In genomic region chr11:87761806-87762701, GRCm38 (mm10) we compare ENCODE assay signal across 16 mouse cellular contexts. TPM values are rescaled to one million over a fixed set of nuclear protein-coding genes. Genes with fewer than 3 reads are reported as not detected.
DNase-seq lines count a peak whose midpoint lies in the region; ATAC-seq and TF ChIP-seq lines count a peak whose summit lies in the region.
"Had no signal": no experiment of that assay in that cellular context is flagged by ENCODE, and none has a peak within 500 bp of the region (broad histone marks: within the 10 kb centered on the region; RNA-seq: fewer than 3 reads in every experiment).

No protein-coding gene starts in this region.

- DNase-seq in cerebellum, adult 8-10 months: peak; percentile 47
- no peak for DNase-seq in cerebellum, postnatal 10 days
- peak; percentile 42 for DNase-seq in CH12.LX (ENCODE audit: extremely low read depth)
- DNase-seq in midbrain, embryonic 11.5 days (ENCODE audit: low spot score, missing footprints): peak; percentile 82
- DNase-seq in heart, postnatal 25 days (ENCODE audit: low spot score): no peak
- DNase-seq in urinary bladder, postnatal 4 days (ENCODE audit: low spot score in 2 of 2): no peak
- no peak for DNase-seq in layer of hippocampus, adult 8-10 months (ENCODE audit: low spot score in 2 of 2)
- DNase-seq: adrenal gland, postnatal 10 days; kidney, adult 2 months; layer of hippocampus, adult 9-11 months; liver; lung, postnatal 10 days had no signal

- H3K79me2 ChIP-seq in CH12.LX (replicated peaks; ENCODE audit: control insufficient read depth, extremely low read depth, insufficient read depth, poor library complexity, severe bottlenecking): peaks cover 4% of the 10 kb centered on the region

- TF ChIP-seq POLR2A in CH12.LX (IDR thresholded peaks at IDR 0.05; ENCODE audit: low read depth, low read length): 0 out of 2 replicates have a peak, but pooled peaks have one; percentile 23

- no peak for TF ChIP-seq CTCF in CH12.LX (conservative IDR thresholded peaks at IDR 0.05 in 1 of 2, IDR thresholded peaks at IDR 0.05 in 1 of 2; ENCODE audit: low read depth in 2 of 2, low read length in 2 of 2)

- no peak for ATAC-seq in forebrain, embryonic 16.5 days
- no peak for ATAC-seq in midbrain, embryonic 11.5 days (ENCODE audit: low FRiP score)

- 77% methylated on average over 14 of the region's 14 CpGs for WGBS in forebrain, embryonic 16.5 days
- 75% methylated on average over 14 of the region's 14 CpGs for WGBS in midbrain, embryonic 11.5 days

- in situ Hi-C loops in CH12.LX (cut with MboI; ENCODE audit: low pct_ligation_motif_present, low pct_unique_long_range_greater_than_20kb, low sequenced_read_pairs): no loop called here

- no peak for TF ChIP-seq EP300 in CH12.LX (IDR thresholded peaks at IDR 0.05; ENCODE audit: low read length)

- H3K27ac ChIP-seq in CH12.LX (ENCODE audit: insufficient read depth, low read depth): no peak overlapping the region
- no peak overlapping the region for H3K27ac ChIP-seq in forebrain, embryonic 16.5 days (ENCODE audit: low read length)
- no peak overlapping the region for H3K27ac ChIP-seq in midbrain, embryonic 11.5 days (ENCODE audit: low read depth, low read length)
- H3K27ac ChIP-seq: gastrocnemius, adult 2 months; heart, embryonic 15.5 days had no signal

- peaks cover 7% of the 10 kb centered on the region for H3K9me3 ChIP-seq in CH12.LX (replicated peaks; ENCODE audit: low read length)
- H3K9me3 ChIP-seq in forebrain, embryonic 16.5 days (ENCODE audit: control insufficient read depth, low read length): no peaks in the 10 kb centered on the region
- H3K9me3 ChIP-seq in midbrain, embryonic 11.5 days (ENCODE audit: control insufficient read depth, low read length): no peaks in the 10 kb centered on the region
- H3K9me3 ChIP-seq: heart, embryonic 15.5 days had no signal

- H3K4me1 ChIP-seq in CH12.LX (ENCODE audit: control insufficient read depth in 1 of 2, insufficient read depth in 2 of 2): peaks cover 13 to 40% of the 10 kb centered on the region in 2 experiments; a peak in 3 of 4 replicates
- peaks cover 51% of the 10 kb centered on the region for H3K4me1 ChIP-seq in forebrain, embryonic 16.5 days (replicated peaks; ENCODE audit: control insufficient read depth, insufficient read depth, low read length)
- H3K4me1 ChIP-seq in midbrain, embryonic 11.5 days (ENCODE audit: control insufficient read depth, insufficient read depth, low read length): peaks cover 29% of the 10 kb centered on the region

- intact Hi-C loops in heart, postnatal 25 days (cut with DNase I): no loop called here

- H3K4me2 ChIP-seq in CH12.LX (ENCODE audit: insufficient read depth, low read depth, poor library complexity, severe bottlenecking): no peak overlapping the region
- peak overlapping the region; percentile 74 for H3K4me2 ChIP-seq in forebrain, embryonic 16.5 days (ENCODE audit: low read length)
- H3K4me2 ChIP-seq in midbrain, embryonic 11.5 days: peak overlapping the region; percentile 98
- H3K4me2 ChIP-seq: heart, embryonic 15.5 days had no signal

- H3K9ac ChIP-seq in CH12.LX (ENCODE audit: insufficient read depth, low read depth): no peak overlapping the region
- H3K9ac ChIP-seq in forebrain, embryonic 16.5 days (replicated peaks; ENCODE audit: low read depth, low read length): peak overlapping the region; percentile 86
- no peak overlapping the region for H3K9ac ChIP-seq in midbrain, embryonic 11.5 days (ENCODE audit: low read length)
- H3K9ac ChIP-seq: heart, embryonic 15.5 days had no signal

- no peaks in the 10 kb centered on the region for H3K27me3 ChIP-seq in CH12.LX (replicated peaks)
- no peaks in the 10 kb centered on the region for H3K27me3 ChIP-seq in forebrain, embryonic 16.5 days (replicated peaks; ENCODE audit: control insufficient read depth, insufficient read depth, low read length)
- peaks cover 48% of the 10 kb centered on the region for H3K27me3 ChIP-seq in midbrain, embryonic 11.5 days (ENCODE audit: control insufficient read depth, insufficient read depth, low read length)

- dilution Hi-C loops in CH12.LX (cut with MboI; ENCODE audit: extremely low pct_ligation_motif_present, extremely low pct_unique_long_range_greater_than_20kb, low sequenced_read_pairs): no loop called here

- no peak for TF ChIP-seq RAD21 in CH12.LX (IDR thresholded peaks at IDR 0.05; ENCODE audit: low read depth, low read length)

- H3K4me3 ChIP-seq in CH12.LX (replicated peaks in 1 of 3; ENCODE audit: low read depth in 2 of 3, low read length in 2 of 3, poor library complexity in 1 of 3): no peak overlapping the region
- H3K4me3 ChIP-seq in forebrain, embryonic 16.5 days (replicated peaks; ENCODE audit: low read length): peak overlapping the region; percentile 59
- H3K4me3 ChIP-seq in midbrain, embryonic 11.5 days (ENCODE audit: low read depth, low read length): peak overlapping the region; percentile 9; the same call in 1 of the 2 replicates
- H3K4me3 ChIP-seq: gastrocnemius, adult 2 months; heart, embryonic 15.5 days had no signal

- H3K36me3 ChIP-seq in CH12.LX (replicated peaks in 1 of 2; ENCODE audit: control insufficient read depth in 1 of 2, insufficient read depth in 1 of 2, low read length in 1 of 2): peaks cover 36 to 62% of the 10 kb centered on the region in 2 experiments
- H3K36me3 ChIP-seq in forebrain, embryonic 16.5 days (ENCODE audit: control insufficient read depth, insufficient read depth): no peaks in the 10 kb centered on the region
- H3K36me3 ChIP-seq in midbrain, embryonic 11.5 days (ENCODE audit: control insufficient read depth, insufficient read depth, low read length): no peaks in the 10 kb centered on the region
- H3K36me3 ChIP-seq: heart, embryonic 15.5 days had no signal

TF ChIP-seq in CH12.LX, 34 proteins besides CTCF, POLR2A, EP300 and RAD21:
- TF ChIP-seq ZC3H11A (IDR thresholded peaks at IDR 0.05; ENCODE audit: low read depth, low read length) (no peak), UBTF (IDR thresholded peaks at IDR 0.05; ENCODE audit: low read depth, low read length) (no peak), HCFC1 (IDR thresholded peaks at IDR 0.05; ENCODE audit: low read depth, low read length) (no peak), TBP (conservative IDR thresholded peaks at IDR 0.05; ENCODE audit: low read depth, low read length) (no peak)

RNA-seq across cellular contexts. Expression of gene Tspoap1, which starts 1.7 kb away (rescaled TPM):
- total RNA-seq in CH12.LX (2012; rRNA removed) (19.9 and 36.9 TPM in 2 replicates), CH12.LX (2014; rRNA removed) (12.8 and 16.5 TPM in 2 replicates)
- 11.6 and 12.3 TPM in 2 replicates for polyA plus RNA-seq in CH12.LX (2012; ENCODE audit: insufficient read length, low read depth)
- polyA plus RNA-seq in forebrain, embryonic 16.5 days (2015; fragmentation: Nextera tagmentation; extraction: Ambion mirVana): 26.4 and 47.4 TPM in 2 replicates
- 7.0 and 9.0 TPM in 2 replicates for polyA plus RNA-seq in midbrain, embryonic 11.5 days (2014; fragmentation: Nextera tagmentation; extraction: Ambion mirVana)
- total RNA-seq in heart, postnatal 25 days (2021): under 1 TPM; 0.14 to 0.42 TPM
- total RNA-seq in layer of hippocampus, adult 8-10 months (2022): 100 to 1,000 TPM; 145 to 183 (median 166) TPM
- total RNA-seq: gastrocnemius, adult 2 months had no signal

RNA-seq across cellular contexts. Expression of gene Supt4a, which starts 24.7 kb away (rescaled TPM):
- total RNA-seq in CH12.LX (2012; rRNA removed): 241 and 287 TPM in 2 replicates
- 251 and 256 TPM in 2 replicates for total RNA-seq in CH12.LX (2014; rRNA removed)
- 220 and 229 TPM in 2 replicates for polyA plus RNA-seq in CH12.LX (2012; ENCODE audit: insufficient read length, low read depth)
- polyA plus RNA-seq in forebrain, embryonic 16.5 days (2015; fragmentation: Nextera tagmentation; extraction: Ambion mirVana): 133 and 147 TPM in 2 replicates
- polyA plus RNA-seq in midbrain, embryonic 11.5 days (2014; fragmentation: Nextera tagmentation; extraction: Ambion mirVana): 148 and 163 TPM in 2 replicates
- total RNA-seq in heart, postnatal 25 days (2021): 10 to 100 TPM; 42.9 to 46.7 TPM
- total RNA-seq in layer of hippocampus, adult 8-10 months (2022): 10 to 100 TPM; 61.3 to 76.3 (median 69.6) TPM

RNA-seq across cellular contexts. Expression of gene Mpo, which starts 31.3 kb away (rescaled TPM):
- total RNA-seq in CH12.LX (2012; rRNA removed) (not detected in 2 replicates), CH12.LX (2014; rRNA removed) (not detected in 2 replicates)
- polyA plus RNA-seq in CH12.LX (2012; ENCODE audit: insufficient read length, low read depth): not detected in 2 replicates
- polyA plus RNA-seq in forebrain, embryonic 16.5 days (2015; fragmentation: Nextera tagmentation; extraction: Ambion mirVana): 0.29 and 0.80 TPM in 2 replicates
- 2.6 and 2.9 TPM in 2 replicates for polyA plus RNA-seq in midbrain, embryonic 11.5 days (2014; fragmentation: Nextera tagmentation; extraction: Ambion mirVana)
- total RNA-seq in heart, postnatal 25 days (2021): not detected
- total RNA-seq in layer of hippocampus, adult 8-10 months (2022): under 1 TPM in 1 of 4 experiments, not detected in 3; 0.79 TPM
- total RNA-seq: gastrocnemius, adult 2 months; neutrophil, adult 5-6 weeks had no signal

Comparison
In these comparisons a context has a peak if more than half of its experiments do, and no peak if none do; other contexts are left out.
1. DNase-seq: peak in cerebellum, adult 8-10 months (single experiment), CH12.LX (single experiment) and midbrain, embryonic 11.5 days (single experiment); none in cerebellum, postnatal 10 days (0 of 2), heart, postnatal 25 days (single experiment), urinary bladder, postnatal 4 days (0 of 2) and layer of hippocampus, adult 8-10 months (0 of 2).
2. H3K4me3 ChIP-seq: peak in forebrain, embryonic 16.5 days (single experiment) and midbrain, embryonic 11.5 days (single experiment); none in CH12.LX (0 of 3).
3. RNA of gene Tspoap1, which starts 1.7 kb away (total RNA-seq): 145 to 183 TPM in layer of hippocampus, adult 8-10 months and 12.8 to 36.9 TPM in CH12.LX; 0.14 to 0.42 TPM in heart, postnatal 25 days; every median in the first group is over 4 times any median in the second.